Comparison of ENCODE assay signal across 14 mouse cellular contexts in the genomic region with DNA sequence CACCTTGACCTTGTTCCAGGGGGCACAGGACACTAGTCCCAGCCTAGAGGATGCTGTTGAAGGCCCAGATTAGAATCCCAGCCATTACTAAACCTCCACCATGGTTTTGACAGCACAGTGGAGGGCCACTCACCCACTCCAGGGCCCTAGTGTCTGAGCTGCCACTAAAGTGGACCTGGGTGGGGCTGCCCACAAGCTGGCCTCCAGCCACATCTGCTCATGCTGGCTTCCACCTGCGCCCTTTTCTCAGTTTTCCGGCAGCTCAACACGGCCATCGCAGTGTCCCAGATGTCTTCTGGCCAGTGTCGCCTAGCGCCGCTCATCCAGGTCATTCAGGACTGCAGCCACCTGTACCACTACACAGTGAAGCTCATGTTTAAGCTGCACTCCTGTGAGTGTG.
"Had no signal": no experiment of that assay in that cellular context is flagged by ENCODE, and none has a peak within 500 bp of the region (broad histone marks: within the 10 kb centered on the region; RNA-seq: fewer than 3 reads in every experiment).

No protein-coding gene starts in this region.

- H3K9ac ChIP-seq: kidney, embryonic 15.5 days; liver, embryonic 15.5 days; lung, embryonic 15.5 days; midbrain, embryonic 12.5 days; neural tube, embryonic 13.5 days had no signal

- H3K4me3 ChIP-seq: kidney, embryonic 15.5 days; left cerebral cortex, adult 2 months; limb, embryonic 10.5 days; liver, embryonic 15.5 days; lung, embryonic 15.5 days; midbrain, embryonic 12.5 days; neural tube, embryonic 13.5 days had no signal

- H3K27me3 ChIP-seq: kidney, embryonic 15.5 days; liver, embryonic 15.5 days; lung, embryonic 15.5 days had no signal

- H3K9me3 ChIP-seq: kidney, embryonic 15.5 days; limb, embryonic 10.5 days; liver, embryonic 15.5 days; lung, embryonic 15.5 days; midbrain, embryonic 12.5 days; neural tube, embryonic 13.5 days had no signal

- DNase-seq: retina, postnatal 1 day; right cerebral cortex, postnatal 4 days; spleen, adult 18-20 months; thymus, adult 2 months; thymus, postnatal 25 days had no signal

- H3K27ac ChIP-seq: kidney, embryonic 15.5 days; left cerebral cortex, adult 2 months; limb, embryonic 10.5 days; liver, embryonic 15.5 days; lung, embryonic 15.5 days; midbrain, embryonic 12.5 days had no signal

- H3K4me2 ChIP-seq: kidney, embryonic 15.5 days; liver, embryonic 11.5 days; liver, embryonic 15.5 days; lung, embryonic 15.5 days; midbrain, embryonic 12.5 days; neural tube, embryonic 13.5 days had no signal

- H3K36me3 ChIP-seq: limb, embryonic 10.5 days; lung, embryonic 15.5 days had no signal

- ATAC-seq: midbrain, embryonic 16.5 days had no signal
